Mouse (Mus musculus) yolk sac, embryonic 10.5 days (tissue): ENCODE measurements around the gene P4htm.
"Not testable (repeated sequence)": the region's sequence is repeated elsewhere in the genome, so short reads cannot be mapped to it uniquely, and the experiment has no call there.

Experiments
- DNase-seq: peaks from one replicate; pipeline ENCODE4 v3.0.0-alpha.2; 2017; ENCODE audit warnings: low spot score

The P4htm gene

DNA sequence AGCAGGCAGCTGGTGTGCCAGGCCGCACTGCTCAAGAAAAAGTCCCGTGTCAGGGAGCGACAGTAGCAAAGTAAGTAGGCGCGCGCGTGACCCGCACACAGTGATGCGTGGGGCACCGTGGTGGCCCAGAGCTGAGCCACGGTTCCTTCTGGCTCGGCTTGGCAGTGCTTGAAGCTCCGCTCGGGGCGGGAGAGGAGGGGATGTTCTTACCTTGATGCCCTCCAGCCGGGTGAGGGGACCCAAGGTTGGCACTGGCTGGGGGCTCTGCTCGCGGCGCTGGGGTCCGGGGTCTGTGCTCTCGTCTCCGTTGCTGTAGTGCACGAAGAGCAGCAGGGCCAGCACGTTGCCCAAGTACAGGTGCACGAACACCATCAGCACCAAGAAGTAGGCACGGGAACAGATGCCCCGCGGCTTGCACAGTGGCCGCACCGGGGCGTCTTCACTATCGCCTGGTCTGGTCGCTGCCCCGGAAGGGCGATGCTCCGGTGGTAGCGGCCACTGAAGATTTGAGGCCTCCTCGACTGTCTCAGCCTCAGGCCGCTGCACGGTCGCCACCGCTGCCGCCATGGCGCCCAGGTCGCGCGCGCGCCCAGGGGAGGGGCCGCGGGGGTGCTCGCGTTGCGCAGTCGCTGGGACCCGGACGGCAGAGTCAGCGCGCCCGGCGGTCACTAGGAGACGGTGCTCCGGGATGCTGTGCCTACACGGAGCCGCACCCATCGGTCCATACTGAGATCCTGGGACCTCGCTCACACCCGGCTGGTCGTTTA, at the start of gene P4htm:
P4htm (minus strand) TSS at position 670 of the 767 bp plus-strand sequence.
- DNase-seq = peak; percentile 54

DNA sequence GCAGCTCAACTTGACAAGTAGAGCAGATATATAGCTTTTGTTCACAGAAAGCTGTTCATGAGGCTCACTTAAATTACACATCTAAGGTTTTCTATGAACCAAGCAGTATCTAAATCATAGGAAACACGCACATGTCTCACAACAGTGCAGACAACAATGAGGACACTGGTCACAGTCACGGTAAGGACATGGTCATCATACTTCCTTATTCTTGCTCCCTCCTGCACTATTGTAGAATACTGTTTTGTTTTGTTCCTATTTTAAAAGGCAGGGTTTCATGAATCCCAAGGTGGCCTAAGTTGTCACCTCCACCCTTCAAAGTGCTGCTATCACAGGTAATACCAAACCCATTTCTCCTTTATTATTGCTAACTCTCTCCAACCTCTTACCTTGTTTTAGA, 42.4 kb upstream of the P4htm start:
- no peak for DNase-seq

DNA sequence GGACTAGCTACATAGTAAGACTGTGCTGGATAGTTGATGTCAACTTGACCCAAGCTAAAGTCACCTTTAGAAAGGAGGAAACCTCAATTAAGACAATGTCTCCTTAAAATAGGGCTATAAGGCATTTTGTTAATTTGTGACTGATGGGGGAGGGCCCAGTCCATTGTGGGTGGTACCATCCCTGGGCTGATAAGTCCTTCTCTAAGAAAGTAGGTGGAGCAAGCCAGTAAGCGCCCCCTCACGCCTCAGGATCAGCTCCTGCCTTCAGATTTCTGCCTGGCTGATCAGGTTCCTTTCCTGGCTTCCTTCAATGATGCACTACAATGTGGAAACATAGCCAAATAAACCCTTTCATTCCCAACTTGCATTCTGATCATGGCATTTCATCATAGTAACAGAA, 37.9 kb upstream of the P4htm start:
- DNase-seq = no peak

DNA sequence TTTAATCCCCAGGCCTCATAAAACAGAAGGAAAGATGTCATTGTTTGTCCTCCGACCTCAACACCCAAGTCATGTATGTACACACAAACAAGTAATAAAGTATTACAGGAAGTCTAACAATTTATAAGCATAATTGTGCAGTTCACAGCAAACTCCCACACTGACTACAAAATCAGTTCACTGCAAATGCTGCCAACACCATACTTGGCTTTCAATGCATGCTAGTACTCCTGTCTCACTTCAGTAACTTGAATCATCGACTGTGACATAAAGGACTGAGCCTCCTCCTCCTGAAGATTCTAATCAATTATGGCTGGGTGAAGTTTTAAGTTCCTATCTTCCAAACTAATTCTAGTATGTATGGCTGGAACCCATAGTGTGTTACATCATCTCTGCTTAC, 36.4 kb upstream of the P4htm start:
- DNase-seq = no peak

DNA sequence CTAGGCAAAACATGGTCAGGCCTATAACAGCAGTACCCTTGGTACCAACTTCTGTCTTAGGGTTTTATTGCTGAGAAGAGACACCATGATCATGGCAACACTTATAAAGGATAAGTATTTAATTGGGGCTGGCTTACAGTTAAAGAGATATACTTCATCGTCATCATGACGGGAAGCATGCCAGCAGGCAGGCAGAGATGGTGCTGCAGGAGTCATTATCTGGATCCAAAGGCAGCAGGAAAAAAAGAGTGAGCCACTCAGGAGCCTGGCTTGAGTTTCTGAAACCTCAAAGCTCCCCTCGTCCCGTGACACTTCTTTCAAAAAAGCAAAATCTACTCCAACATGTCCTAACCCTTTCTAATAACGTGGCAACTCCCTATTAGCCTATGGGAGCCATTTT, 34.9 kb upstream of the P4htm start:
- DNase-seq = no peak

DNA sequence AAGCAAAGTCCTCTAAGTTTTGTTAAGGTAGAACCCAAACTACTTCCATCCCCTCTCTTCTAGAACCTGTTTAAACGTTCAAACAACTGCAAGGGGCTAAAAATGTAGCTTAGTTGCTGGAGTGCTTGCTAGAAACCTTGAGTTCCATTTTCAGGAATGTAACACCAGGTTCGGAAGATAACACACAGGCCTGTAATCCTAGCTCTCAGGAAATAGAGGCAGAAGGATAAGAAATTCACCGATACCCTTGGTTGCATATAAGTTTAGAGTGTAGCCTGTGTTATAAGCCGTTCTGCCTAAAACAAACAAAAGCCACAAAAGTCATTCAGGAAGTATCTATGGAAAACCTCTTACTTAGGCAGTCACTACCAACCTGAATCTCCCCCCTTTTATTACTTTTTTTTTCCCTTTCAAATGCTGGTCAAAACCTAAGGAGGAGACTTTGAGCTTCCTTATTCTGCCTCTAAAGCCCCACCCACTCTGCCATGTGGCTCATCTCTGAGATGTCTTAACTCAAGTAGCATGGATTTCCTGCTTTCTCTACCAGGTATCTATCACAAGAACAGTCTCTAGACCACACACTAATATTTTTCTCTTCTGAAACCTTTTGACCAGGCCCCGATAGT, 34.3 kb upstream of the P4htm start:
- DNase-seq = no peak

DNA sequence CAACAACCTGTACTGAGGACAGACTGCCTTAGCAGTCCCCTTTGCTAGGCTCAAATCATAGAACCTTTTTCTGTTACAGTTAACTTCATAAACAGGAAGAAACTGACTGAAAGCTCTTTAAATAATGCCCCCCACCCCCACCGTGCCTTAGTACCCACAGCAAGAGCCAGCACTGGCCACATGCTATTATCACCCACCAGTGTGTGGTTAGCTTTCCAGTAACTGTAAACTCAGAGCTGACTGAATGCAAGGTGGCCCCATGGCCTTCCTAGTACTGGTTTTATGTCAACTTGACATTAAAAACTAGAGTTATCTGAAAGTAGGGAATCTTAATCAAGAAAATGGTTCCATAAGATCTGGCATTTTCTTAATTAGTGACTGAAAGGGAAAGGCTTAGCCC, 33.2 kb upstream of the P4htm start:
- DNase-seq = no peak

DNA sequence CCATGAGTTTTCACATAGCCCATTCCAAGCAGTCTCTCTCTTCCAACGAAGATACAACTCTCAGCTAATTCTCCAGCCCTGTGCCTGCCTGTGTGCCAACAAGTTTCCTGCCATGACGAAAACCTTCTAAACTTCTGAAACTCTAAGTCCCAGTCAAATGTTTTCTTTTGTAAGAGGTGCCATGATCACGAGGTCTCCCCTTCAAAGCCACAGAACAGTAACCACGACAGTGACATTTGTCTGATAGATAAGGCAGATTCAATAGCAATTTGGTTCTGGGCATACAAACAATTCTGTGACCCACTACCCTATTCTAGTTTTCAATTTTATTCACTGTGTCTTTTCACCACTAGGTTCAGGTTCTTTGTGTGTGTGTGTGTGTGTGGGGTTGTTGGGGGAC, 30.7 kb upstream of the P4htm start:
- no peak for DNase-seq

DNA sequence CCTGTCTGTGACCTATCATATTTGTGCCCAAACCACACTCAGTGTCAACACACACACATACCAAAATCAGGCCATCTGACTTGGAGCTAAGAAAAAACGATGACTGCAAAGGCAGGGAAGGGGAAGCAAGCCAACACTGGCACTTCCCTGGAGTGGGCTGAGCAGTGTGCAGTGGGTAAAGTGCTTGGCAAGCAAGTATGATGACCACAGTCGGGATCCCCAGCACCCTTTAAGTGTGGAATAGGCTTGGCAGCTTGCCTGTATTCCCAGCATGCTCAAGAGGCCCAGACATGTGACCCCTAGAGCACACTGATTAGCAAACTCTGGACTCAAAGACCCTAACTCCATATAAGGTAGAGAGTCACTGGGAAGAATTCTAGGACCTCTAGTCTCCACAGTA, 29.0 kb upstream of the P4htm start:
- no peak for DNase-seq

DNA sequence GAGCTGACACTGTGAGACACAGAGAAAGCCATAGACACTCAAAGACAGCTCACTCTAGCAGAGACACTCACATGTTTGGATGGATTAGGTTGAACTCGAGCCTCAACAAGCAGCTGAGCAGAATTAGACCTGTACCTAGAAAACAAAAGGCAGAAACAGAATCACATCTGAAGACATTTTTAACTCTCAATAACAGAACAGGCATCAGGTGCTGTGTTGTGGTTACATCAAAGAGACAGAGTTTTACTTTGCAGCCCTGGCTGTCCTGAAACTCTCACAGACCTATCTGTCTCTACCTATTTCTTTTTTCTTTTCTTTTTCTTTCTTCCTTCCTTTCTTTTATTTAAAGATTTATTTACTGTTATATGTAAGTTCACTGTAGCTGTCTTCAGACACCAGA, 19.8 kb upstream of the P4htm start:
- no peak for DNase-seq

DNA sequence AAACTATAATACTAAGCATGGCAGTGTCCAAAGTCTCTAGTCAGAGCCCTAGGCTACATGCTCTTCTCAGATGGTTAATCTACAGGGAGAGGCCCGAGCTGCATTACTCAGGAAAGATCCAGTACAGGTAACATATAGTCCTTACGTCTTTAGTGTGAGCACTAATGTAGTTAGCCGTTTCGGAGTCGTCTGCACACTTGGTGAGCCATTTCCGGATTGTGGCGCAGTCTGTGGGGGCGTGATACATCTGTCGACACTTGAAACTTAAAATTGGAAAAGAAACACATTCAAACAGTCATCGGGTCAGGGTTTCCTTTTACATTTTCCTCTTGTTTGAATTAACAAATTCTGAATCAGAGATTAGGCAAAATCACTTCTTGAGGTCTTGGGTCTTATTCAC, 14.0 kb upstream of the P4htm start:
- no peak for DNase-seq

DNA sequence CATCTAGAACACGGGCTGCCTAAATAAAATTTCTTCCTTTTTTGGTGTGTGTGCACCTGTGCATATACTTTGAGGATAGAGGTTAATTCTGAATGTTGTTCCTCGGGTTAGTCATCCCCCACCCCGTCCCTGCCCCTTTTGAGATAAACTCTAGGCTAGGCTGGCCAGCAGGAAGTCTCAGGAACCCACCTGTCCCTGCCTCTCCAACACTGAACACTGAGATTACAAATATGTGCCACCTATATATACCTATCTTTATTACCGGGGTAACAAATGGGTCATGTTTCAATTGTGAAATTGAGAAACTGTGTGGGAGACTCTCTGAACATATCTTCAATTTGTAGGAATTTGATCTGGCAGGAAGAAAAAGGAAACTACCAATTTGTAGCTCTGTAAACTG, 11.4 kb upstream of the P4htm start:
- DNase-seq = no peak

DNA sequence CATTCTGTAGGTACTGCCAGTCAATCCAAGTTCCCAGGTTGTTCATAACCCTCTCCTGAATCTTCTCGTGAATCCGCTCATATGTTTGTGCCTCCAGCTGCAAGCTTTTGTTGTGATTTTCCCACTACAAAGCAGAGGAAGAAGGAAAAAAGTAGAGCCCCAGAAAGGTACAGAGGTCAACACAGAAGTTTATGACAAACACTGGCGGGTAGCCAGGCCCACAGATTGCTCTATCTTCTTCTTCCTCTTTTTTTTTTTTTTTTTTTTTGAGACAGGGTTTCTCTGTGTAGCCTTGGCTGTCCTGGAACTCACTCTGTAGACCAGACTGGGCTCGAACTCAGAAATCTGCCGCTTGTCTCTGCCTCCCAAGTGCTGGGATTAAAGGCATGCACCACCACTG, 10.5 kb upstream of the P4htm start:
- not testable (repeated sequence) for DNase-seq

DNA sequence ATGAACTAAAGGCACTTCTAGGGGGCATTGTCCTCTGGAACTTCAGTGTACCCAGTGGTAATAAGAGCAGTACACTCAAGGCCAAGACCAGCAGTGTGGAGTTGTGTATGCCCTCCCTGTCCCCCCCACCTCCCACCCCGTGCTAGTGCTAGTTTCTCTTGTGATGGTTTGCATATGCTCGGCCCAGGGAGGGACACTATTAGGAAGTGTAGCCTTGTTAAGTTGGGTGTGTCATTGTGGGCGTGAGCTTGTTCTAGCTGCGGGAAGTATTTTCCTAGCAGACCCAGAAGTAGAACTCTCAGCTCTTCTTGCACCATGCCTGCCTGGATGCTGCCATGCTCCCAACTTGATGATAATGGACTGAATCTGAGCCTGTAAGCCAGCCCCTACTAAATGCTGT, 4.5 kb upstream of the P4htm start:
- DNase-seq = no peak

DNA sequence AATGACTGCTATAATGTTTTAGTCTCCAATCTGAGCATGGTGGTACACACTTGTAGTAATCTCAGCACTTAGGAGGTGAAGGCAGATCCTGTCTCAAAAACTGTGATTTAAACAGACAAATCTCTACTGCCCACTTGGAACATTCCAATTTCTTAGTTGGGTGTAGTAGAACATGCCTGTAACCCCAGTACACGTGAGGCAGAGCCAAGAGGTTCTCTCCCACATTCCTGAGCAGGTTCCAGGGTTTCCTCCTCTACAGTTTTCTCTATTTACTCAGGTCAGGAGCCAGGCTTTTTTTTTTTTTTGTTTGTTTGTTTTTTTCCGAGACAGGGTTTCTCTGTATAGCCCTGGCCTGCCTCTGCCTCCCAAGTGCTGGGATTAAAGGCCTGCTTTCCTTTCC, 2.5 kb upstream of the P4htm start:
- peak; percentile 68 for DNase-seq

DNA sequence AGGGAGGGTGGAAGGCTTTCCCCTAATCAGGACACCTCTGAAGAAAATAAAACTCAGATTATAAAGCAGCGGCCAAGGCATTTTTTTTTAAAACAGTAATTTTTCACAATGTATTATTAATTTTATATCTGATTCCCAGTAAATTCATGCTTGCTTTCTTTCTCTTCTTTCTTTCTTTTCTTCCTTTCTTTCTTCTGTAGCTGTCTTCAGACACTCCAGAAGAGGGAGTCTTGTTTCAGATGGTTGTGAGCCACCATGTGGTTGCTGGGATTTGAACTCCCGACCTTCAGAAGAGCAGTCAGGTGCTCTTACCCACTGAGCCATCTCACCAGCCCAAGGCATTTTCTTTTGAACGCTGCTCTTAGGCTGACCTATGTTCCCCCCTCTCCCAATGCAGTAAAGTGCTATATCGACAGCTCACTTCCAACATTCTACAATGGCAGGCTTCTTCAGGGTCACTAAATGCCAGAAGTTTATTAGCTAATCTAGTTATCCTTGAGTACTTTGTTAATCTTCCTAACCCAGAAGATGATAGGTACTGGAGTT, 1.6 kb upstream of the P4htm start:
- no peak for DNase-seq

DNA sequence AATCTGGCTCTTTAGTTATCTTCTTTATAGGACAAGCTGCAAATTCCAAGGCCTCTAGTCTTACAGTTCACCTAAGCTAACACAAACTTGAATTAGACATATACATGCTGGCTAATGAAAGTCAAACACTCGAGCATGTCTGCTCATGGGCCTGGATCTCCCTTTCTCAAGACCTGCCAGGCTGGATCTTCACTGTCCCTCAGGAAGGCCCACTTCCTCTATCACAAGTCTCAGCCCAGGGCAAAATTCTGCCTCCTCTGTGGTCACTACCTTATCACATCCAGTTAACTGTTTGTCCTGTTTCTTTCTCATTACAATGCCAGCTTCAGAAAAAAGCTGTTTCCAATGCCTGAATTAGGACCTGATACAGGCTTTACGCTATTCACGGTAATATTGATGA, 3.1 kb downstream of the P4htm start:
- DNase-seq = no peak

DNA sequence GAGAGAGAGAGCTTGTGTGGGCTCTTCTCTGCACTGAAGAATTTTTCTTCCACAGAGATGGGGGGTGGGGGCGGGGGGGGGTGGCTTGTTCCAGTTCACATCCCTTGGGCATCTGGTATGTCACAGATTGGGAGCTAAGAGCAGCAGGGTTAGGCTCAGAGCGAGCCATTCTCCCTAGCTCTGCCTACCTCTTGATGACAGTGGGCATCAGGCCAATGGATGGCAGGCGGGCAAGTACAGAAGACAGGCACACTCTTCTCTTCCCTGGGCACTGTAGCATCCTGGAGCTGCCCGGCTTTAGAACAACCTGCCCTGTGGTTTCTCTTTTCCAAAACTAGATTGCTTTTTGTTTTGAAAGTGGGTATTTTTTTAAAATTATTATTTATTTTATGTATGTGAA, 6.0 kb downstream of the P4htm start:
- DNase-seq = no peak

DNA sequence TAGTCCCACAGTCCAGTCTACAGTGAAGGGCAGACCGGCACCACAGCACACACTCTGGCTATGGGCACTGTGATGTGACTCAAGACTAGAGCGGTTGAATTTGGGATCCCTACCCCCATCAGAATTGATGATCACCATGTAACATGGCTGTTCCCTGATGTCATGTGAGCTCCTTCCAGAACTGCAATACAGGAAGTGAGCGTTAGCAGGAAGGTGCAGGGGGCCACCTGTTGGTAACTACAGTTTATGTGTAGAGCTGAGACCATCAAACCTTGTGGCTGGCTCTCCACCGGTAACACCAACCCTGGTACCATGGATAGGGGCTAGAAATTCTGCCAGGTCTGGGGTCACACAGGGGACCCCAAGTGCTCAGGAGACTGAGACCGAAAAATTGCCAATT, 8.2 kb downstream of the P4htm start:
- no peak for DNase-seq

DNA sequence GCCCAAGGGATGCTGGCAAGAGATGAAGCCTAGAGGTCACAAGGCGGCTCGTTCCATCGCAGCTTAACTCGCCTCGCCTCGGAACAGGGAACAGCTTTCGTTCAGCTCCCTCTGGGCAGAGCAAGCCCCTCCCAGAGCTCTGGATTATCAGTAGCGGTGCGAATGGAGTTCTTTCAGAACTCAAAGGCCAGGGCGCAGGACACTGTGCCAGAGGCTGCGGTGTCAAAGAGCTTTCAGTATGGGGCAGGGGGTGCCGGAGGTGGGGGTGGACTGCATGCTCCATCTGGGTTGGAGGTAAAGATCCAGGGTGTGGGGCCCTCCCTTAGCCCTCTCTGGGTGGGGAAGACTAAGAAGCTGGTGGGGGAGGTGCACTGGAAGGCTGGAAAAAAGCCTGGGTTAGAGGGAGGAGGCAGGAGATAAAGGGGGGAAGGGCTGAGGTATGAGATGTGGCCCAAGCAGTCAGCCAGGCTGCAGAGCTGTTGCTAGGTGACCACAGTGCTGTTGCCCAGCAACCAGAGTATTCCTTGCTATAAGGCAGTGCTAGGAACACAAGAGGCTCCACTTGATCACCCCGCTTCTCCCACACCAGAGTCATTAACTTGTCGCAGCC, 9.8 kb downstream of the P4htm start:
- peak; percentile 80 for DNase-seq

DNA sequence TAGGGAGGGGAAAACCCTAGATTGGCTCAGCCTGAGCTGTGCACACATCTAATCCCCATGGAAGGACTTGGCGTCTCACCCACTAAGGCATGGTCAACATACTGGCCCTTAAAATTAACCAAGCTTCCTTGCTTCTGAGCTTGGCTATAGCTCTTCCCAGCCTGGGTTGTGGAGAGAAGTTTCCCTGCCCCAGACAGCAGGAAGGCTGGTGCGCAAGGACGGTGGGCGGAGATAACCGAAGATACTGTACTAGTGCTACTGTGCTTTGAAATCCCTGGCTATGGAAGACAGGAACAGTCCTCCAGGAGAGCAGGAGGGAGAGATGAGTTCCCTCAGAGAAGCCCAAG, 18.1 kb downstream of the P4htm start:
- no peak for DNase-seq

DNA sequence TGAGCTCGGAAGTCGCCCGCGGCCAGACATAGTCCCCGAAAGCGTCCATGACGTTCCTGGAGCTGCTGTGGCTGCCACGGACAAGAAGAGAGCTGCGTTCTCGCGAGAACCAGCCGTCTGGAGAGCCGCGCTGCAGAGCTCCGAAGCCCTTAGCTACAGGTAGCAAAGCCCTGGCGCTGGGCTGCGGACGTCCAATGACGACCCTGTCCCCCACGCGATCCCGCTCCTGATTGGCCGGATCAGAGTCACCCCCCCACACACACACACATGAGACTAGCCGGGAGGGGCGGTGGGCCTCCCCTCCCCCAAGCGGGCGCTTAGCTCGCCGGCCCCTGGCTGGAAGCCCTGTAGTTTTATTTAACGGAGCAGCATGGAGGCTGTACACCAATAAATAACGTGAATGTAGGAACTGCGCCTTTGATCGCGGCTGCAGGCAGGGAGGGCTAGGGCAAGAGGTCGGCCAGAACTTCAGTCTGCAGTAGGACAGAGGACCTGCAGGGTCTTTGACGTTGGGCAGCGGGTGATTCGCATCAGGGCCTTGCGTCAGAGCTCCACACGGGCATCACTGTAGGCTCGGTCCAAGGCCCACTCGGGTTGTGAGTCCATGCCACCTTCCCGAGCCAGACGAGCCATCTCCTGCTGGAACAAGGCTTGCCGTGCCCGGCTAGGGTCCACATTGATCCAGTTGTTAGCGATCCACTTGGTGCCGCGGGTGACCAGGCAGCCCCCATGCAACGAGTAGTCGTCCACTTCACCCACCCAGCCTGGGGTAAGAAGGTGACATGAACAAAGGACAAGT, 18.7 kb downstream of the P4htm start, which contains the start of gene Wdr6:
Wdr6 (minus strand) TSS at position 195 of the 799 bp plus-strand sequence.
- peak; percentile 97 for DNase-seq
